Mouse (Mus musculus) heart, adult 2 months (tissue): ENCODE measurements around the gene Avil.

ENCODE experiments used
- CTCF ChIP-seq: fragments of 200-600 bp; IDR thresholded peaks from 2 replicates; pipeline ENCODE4 v1.8.1; 2022; ENCODE audit warnings: antibody characterized with exemption, mild to moderate bottlenecking, moderate library complexity
- EP300 ChIP-seq: fragments of 200-500 bp; IDR thresholded peaks from 2 replicates; pipeline ENCODE4 v1.6.1; 2011; ENCODE audit warnings: low read depth, low read length, control low read depth; ENCODE audit not compliant: insufficient read depth
- POLR2A ChIP-seq: fragments of 200-500 bp; IDR thresholded peaks from 2 replicates; pipeline ENCODE4 v1.6.1; 2011; ENCODE audit warnings: mild to moderate bottlenecking, low read depth, low read length, control low read depth; ENCODE audit not compliant: insufficient read depth

DNA sequence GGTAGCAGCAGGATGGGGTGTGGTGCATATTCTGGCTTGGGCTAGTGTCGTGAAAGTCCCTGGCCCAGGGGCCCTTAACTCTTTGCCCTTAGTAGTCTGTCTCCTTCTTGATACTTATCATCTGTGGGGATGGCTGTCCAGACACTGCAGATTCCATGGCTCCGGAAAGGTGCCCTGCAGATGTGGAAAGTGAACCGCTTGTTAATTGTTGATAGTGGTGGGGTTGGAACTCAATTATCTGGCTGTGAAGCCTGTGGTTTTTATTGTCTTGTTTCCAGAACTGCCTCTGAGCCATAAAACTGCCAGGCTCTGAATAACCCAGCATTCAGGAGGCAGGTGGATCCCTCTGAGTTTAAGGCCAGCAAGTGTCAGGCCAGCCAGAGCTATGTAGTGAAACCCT is 8.8 kb upstream of the Avil start:
- TF ChIP-seq CTCF = no peak
- no peak for TF ChIP-seq POLR2A
- no peak for TF ChIP-seq EP300
